Mouse (Mus musculus): Measurements from ENCODE around the gene Twf2. TPM values are rescaled to one million over a fixed set of nuclear protein-coding genes. Genes with fewer than 3 reads are reported as not detected.

Twf2 gene
- total RNA-seq, 1 experiment from 2014 or later, result 102 TPM

- no peak for ATAC-seq (ENCODE audit: extremely low read depth, insufficient number of reproducible peaks, low FRiP score, poor library complexity, severe bottlenecking)
Observed at GRCm38 (mm10) chr9:106262075-106262474, 59.2 kb downstream of the Twf2 start.

DNA sequence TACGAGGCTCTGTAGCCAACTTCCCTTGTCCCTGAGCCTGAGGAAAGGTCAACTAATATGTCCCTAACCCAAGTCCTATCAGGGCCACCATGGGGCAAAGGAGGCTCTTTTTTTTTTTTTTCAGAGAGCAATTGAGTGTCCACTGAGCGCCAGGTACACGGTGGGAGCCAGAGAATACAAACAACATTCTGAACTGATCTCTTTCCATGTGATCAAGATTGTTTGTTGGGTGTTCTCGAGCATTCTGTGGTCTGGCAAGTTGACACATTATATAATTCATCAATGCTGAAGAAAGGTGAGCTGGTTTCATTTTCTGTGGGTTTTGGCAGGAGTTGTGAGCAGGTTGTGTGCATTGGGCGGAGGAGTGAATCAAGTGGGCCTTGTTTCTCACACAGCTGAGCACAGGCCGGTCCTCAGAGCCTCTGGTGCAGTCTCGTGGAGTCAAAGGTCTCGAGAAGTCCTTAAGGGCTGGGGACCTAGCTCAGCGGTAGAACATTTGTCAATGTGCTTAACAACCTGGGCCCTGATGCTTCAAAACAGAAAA lies 60.5 kb downstream of the Twf2 start:
- ATAC-seq (ENCODE audit: extremely low read depth, insufficient number of reproducible peaks, low FRiP score, poor library complexity, severe bottlenecking), result no peak

Other genes with a start within 250 kb of the Twf2 start
- 0.12 TPM in 1 of 2 replicates, not detected in the other for gene Col6a5, start 242.5 kb upstream of the Twf2 start, total RNA-seq (2017)
- not detected in 2 replicates for gene Col6a4, start 106.3 kb upstream of the Twf2 start, total RNA-seq (2017)
- gene Glyctk, start 45.0 kb upstream of the Twf2 start, total RNA-seq (2017), result 3.7 and 4.2 TPM in 2 replicates
- gene Wdr82, start 32.2 kb upstream of the Twf2 start, total RNA-seq (2017), result 69.2 and 80.1 TPM in 2 replicates
- gene Ppm1m, start 3.4 kb upstream of the Twf2 start, total RNA-seq (2017), result 48.0 and 59.0 TPM in 2 replicates
- 14.5 and 14.8 TPM in 2 replicates for gene Tlr9, start 19.5 kb downstream of the Twf2 start, total RNA-seq (2017)
- gene Alas1, start 45.5 kb downstream of the Twf2 start, total RNA-seq (2017), result 78.1 and 87.3 TPM in 2 replicates
- gene Poc1a, start 78.0 kb downstream of the Twf2 start, total RNA-seq (2017), result 0.98 and 1.4 TPM in 2 replicates
- 18.7 and 22.0 TPM in 2 replicates for gene Dusp7, start 165.5 kb downstream of the Twf2 start, total RNA-seq (2017)
- 440 and 528 TPM in 2 replicates for gene Rpl29, start 226.3 kb downstream of the Twf2 start, total RNA-seq (2017)
- gene Acy1, start 235.2 kb downstream of the Twf2 start, total RNA-seq (2017), result 5.2 and 5.9 TPM in 2 replicates
- 3.2 and 3.3 TPM in 2 replicates for gene Abhd14b, start 244.4 kb downstream of the Twf2 start, total RNA-seq (2017)
- gene Abhd14a, start 244.6 kb downstream of the Twf2 start, total RNA-seq (2017), result 2.2 and 3.3 TPM in 2 replicates